Mouse (Mus musculus) heart, postnatal 0 days (tissue): ENCODE measurements at regions not wholly inside any gene's neighbourhood (a gene's known extent, or its start where the extent isn't known, plus 50 kb on each side); places are given as distances from the start of the nearest gene placed in this dataset.

Experiments used
- CTCF ChIP-seq: IDR thresholded peaks from 2 replicates; pipeline ENCODE4 v1.5.1; 2016; ENCODE audit warnings: antibody characterized with exemption, control low read depth, low read depth
- EP300 ChIP-seq: IDR thresholded peaks from 2 replicates; pipeline ENCODE4 v1.6.1; 2016; ENCODE audit warnings: antibody characterized with exemption, low read depth

GRCm38 (mm10) chr9:87383513-87383912, 128.2 kb upstream of the Cep162 start:
- TF ChIP-seq CTCF (no peak), EP300 (no peak)
